Mouse (Mus musculus) layer of hippocampus, postnatal 14 days (tissue): ENCODE data around the gene Atp8a2. TPM values are rescaled to one million over a fixed set of nuclear protein-coding genes. Genes with fewer than 3 reads are reported as not detected.
A peak's percentile ranks its signal among the peaks of the same experiment; 100 is the strongest.

Experiments
- DNase-seq, 2 experiments: peaks; one replicate each; pipeline ENCODE4 v3.0.0; 2021 to 2022; ENCODE audit warnings: low spot score in 2 of 2, mixed read lengths in 1 of 2
- total RNA-seq, 2 experiments: library from RNA; stranded (reverse); gene quantifications; 2 replicates each; pipeline ENCODE4 v1.2.3; 2021

Atp8a2 gene
- total RNA-seq, 2 experiments from 2014 or later, result 51.4 to 61.8 TPM

GRCm38 (mm10) chr14:60030666-60031065, 166.3 kb downstream of the Atp8a2 start:
- DNase-seq, result no peak

GRCm38 (mm10) chr14:60027139-60027538, 169.8 kb downstream of the Atp8a2 start:
- no peak for DNase-seq

- DNase-seq, result peak; percentile 24 to 55
These were observed 170.3 kb downstream of the Atp8a2 start for GRCm38 (mm10) chr14:60026647-60027046.

DNA sequence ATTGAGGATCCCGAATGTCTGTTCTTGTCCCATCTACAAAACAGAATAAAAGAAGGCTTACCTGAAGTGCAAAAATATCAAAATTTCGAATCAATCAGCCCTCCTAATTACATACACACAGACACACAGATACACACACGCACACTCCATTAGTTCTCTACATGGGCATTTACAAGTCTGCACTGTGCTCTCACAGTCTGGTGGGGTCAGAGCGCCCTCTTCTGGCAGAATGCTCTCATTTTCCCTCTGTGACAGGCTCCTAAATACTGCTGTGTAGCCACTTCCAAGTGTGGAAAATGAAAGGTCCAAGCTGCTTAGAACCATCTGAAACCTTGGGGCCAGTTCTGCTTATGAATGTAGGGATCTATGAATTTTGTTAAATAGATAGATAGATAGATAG, 181.1 kb downstream of the Atp8a2 start:
- DNase-seq, result peak; percentile 79 to 90

DNA sequence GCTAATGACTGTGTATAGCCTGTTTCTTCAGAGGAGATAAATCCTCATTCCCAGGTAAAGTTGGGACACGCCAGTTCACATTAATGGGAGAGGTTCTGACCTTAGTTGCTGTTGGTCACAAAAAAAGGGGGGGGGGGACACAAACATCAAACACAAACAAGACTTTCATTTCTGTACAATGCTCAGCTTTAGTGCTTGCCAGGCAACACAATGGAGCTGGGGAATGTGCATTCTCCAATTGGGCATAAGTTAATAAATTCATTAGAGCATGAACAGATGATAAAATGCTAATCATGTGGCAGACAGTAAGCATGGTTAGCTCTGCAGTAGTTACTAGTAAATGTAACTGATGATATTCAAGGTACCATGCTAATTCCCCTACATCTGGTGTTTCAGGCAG, 195.2 kb downstream of the Atp8a2 start:
- no peak for DNase-seq

- DNase-seq, result no peak
These were observed 208.1 kb downstream of the Atp8a2 start for GRCm38 (mm10) chr14:59988860-59989259.

DNA sequence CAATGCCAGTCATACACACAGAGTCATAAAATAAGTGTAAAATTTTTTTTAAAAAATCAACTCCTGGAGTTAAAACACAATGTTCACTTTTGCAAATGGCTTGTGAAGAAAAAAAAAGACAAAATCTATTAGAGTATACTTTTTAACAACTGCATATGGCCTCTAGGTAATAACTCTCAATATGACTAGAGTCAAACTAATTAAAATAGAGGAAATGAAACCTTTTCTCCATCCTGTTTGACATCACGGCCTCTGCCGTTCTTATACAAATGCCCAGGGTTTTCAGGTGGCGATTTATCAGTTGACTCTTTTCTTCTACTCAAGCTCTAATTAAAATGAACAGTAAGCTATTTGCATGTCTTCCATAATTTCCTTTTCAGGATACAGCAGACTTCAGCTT, 209.0 kb downstream of the Atp8a2 start:
- no peak for DNase-seq

- DNase-seq, result no peak
These were observed 219.0 kb downstream of the Atp8a2 start for GRCm38 (mm10) chr14:59978007-59978406.

DNA sequence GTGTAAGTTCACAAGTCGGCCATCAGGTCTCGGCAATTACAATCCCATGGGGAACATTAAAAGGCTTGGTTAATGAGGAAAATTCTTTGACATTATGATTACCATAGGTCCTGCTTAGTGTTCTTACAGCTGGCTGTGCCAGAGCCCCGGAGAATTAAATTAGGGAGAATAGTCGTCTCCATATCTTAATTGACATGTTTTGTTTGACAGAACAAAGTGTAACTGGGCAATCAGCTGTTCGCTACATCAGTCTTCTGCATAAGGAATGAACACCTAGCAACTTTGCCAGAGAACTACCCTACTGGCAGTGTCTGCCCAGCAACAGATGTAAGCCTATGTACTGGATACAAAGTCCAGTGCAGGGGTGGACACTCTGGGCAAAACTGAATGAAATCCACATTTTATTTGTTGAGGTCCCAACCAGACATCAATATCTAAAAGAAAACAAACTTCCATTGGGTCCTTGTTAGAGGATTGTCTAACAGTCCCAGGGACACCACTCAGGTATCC, 225.7 kb downstream of the Atp8a2 start:
- DNase-seq, result no peak

GRCm38 (mm10) chr14:59969485-59970134, 227.4 kb downstream of the Atp8a2 start:
- peak in 1 of 2 experiments; percentile 28 for DNase-seq

DNA sequence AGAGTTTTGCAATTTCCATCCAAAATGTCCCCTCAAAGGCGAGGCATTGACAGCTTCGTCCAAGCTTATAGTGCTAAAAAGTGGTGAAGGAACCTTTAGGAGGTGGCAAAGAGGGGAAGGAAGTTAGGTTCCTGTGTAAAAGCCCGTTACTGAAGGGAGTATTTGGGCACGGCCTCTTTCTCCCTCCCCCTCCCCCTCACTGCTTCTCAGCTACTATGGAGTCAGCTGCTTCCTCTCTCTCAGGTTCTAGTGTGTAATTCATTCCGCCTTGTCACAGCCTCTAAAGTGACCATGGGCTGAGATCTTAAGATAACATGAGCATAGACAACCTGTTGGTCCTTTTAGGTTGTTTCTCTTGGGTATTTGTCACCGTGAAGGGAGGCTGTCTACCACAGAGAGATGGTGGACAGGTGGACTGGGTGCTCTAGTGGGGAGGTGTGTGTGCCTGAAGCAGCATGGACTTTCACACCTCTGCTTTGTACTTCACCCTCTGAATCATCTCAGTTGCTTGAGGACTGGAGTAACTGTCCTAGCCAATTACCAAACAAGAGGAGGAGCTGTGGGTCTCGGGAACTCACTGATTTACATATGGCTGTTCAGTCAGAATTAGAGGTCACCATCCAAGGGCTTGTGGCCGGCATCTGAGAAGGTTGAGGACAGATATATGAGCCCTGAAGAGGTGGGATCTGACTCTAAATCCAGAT, 229.0 kb downstream of the Atp8a2 start:
- DNase-seq, result no peak

DNA sequence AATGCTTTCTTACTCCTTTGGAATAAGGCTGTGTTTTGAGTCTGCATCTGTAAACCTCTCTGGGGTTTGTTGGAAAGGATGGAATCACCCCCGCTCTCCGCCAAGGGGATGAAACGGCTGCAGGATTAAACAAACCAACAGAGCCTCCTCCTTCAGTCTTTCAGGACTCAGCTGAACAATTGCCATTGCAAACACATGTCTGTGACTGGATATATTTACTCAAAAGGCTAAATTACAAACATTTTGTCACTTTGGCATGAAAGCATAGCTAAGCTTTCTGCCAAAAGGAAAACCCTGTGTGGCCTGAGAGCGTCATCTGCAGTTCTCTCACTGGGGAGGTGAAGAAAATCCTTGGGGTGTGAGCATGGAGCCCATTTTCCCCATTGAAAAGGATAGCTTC, 230.0 kb downstream of the Atp8a2 start:
- no peak for DNase-seq

GRCm38 (mm10) chr14:59964569-59964968, 232.4 kb downstream of the Atp8a2 start:
- no peak for DNase-seq

DNA sequence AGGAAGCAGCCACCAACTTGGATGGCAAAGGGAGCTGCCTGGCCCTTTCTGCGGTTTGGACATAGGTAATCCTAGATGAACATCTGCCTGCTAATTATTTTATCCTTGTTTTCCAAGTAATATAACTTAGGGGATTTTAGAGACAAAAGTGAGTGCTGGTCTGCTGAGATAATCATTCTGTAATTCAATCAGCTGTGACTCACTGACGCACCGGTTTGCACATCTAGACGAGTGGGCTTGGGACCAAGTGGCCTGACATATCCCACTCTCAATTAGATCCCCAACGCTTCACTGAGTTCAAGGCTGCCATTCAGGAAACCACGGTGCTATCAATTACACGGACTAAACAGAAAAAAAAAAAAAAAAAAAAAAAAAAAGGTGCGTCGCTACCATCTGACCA, 236.0 kb downstream of the Atp8a2 start:
- no peak for DNase-seq

GRCm38 (mm10) chr14:59960214-59960890, 236.6 kb downstream of the Atp8a2 start:
- DNase-seq, result no peak

DNA sequence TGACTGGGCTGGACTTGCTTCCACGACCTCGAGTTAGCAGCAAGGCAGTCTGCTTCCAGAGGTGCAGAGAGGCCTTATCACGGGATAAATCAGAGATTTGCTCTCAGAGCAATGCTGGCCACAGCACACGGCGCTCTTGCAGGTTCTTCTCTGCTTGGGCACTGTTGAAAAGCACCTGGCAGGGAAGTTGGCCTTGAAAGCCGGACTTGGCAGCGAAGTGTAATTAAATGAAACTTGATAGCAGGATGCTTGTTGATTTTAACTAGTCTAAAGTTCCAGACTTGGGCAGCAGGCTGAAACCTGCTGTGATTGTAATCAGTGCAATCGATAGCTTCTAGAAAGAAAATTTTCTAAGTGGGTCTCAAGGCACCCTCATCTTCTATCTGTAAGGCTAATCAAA, 237.3 kb downstream of the Atp8a2 start:
- DNase-seq, result no peak

DNA sequence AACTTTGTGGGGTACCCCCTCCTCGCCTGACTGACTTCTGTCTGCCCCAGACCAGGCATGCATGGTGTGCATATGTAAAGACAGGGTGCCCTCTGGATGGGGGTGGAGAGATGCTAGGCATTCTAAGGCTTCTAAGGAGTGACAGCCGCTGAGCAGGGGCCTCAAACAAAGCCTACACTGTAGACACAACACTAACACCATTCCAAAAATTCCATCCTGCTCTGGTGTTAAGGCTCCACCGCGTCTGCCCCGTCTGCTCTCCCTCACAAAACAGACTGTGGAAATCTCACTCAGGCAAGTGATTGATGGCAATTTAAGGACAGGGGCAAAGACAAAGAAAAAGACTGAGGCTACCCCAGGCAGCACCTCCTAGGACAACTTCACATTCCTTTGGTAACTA, 247.0 kb downstream of the Atp8a2 start:
- no peak for DNase-seq

DNA sequence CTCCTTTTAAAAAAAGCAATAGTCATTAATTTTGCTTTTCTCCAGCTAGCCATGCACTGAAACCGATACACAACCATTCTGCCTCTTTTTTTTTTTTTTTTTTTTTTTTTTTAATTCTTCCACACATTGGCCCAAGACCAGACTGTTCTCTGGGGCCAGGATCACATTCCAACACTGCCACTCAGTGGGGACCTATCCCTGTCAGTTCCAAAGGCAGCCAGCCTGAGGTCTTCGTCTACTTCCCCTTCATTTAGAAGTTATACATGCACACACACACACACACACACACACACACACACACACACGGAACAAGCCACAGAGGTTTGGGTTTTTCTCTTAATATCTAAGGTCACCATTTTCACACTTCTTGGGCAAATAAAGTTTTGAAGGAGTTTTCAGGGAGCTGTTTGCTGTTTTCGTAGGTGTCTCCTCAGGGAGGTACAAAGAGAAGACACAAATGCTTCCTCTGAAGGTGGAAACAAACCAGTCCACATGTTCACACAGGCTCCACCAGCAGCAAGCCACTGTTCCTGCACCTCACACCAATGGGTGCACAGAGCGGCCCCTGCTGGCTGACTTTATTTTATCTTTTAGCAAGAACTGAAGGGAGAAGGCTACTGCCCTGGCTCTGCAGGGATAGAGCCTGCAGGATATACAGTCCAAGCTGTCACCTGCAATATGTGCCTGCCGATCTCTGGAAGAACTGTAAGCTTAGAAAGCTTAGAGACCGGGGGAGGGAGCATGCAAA, 253.9 kb downstream of the Atp8a2 start:
- peak; percentile 73 to 91 for DNase-seq

DNA sequence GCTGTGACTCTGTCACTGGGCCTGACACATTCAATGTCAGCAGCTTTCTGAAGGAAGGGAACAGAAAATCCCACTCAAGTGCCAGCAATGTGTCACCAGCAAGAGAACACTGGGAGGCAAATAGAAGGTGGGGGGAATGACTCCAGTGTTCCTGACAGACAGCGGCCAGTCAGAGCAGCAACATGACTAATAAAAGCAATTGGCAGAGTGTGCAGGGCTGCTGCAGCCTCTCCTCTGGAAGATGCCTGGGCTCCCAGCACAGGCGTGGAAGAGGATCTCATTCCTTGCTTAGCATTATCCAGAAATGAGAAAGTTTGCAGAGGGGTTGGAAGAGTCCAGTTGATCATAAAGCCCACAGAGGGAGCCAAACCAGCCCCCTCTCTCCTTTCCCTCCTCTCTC, 254.8 kb downstream of the Atp8a2 start:
- no peak for DNase-seq

- DNase-seq, result no peak
These were observed 264.6 kb downstream of the Atp8a2 start for GRCm38 (mm10) chr14:59932355-59932754.

GRCm38 (mm10) chr14:59931412-59932058, 265.4 kb downstream of the Atp8a2 start:
- DNase-seq, result no peak
